Mouse (Mus musculus) stomach, embryonic 16.5 days (tissue): ENCODE measurements around the gene Cdh15. TPM values are rescaled to one million over a fixed set of nuclear protein-coding genes. Genes with fewer than 3 reads are reported as not detected.

Experiments used
- ATAC-seq: fragments of 200-750 bp; cut with Nextera tagmentation; 2 replicates; pipeline ENCODE4 v1.8.0; 2017; ENCODE audit warnings: moderate number of reproducible peaks, moderate TSS enrichment; ENCODE audit not compliant: insufficient read depth, low FRiP score
- H3K27ac ChIP-seq: fragments of 300-500 bp; sonication (generic); 2 replicates; pipeline ENCODE4 v1.5.1; 2014; ENCODE audit warnings: low read length
- H3K27me3 ChIP-seq: fragments of 300-500 bp; sonication (generic); 2 replicates; pipeline ENCODE4 v1.6.1; 2014; ENCODE audit warnings: low read length, control low read depth, mixed read lengths; ENCODE audit not compliant: control insufficient read depth, insufficient read depth
- H3K36me3 ChIP-seq: fragments of 300-500 bp; sonication (generic); 2 replicates; pipeline ENCODE4 v1.6.1; 2014; ENCODE audit warnings: low read length; ENCODE audit not compliant: control insufficient read depth, insufficient read depth
- H3K4me1 ChIP-seq: fragments of 300-500 bp; sonication (generic); 2 replicates; pipeline ENCODE4 v1.6.1; 2014; ENCODE audit warnings: low read length, control low read depth, mixed read lengths; ENCODE audit not compliant: control insufficient read depth, insufficient read depth
- H3K4me2 ChIP-seq: fragments of 300-500 bp; sonication (generic); 2 replicates; pipeline ENCODE4 v1.6.1; 2014; ENCODE audit warnings: low read depth, low read length, mixed read lengths
- H3K4me3 ChIP-seq: fragments of 300-500 bp; sonication (generic); replicated peaks from 2 replicates; pipeline ENCODE4 v1.5.1; 2014; ENCODE audit warnings: mild to moderate bottlenecking, low read length
- H3K9ac ChIP-seq: fragments of 300-500 bp; sonication (generic); 2 replicates; pipeline ENCODE4 v1.6.1; 2014; ENCODE audit warnings: low read length
- H3K9me3 ChIP-seq: fragments of 300-500 bp; sonication (generic); replicated peaks from 2 replicates; pipeline ENCODE4 v1.6.1; 2016; ENCODE audit warnings: low read length, control low read depth; ENCODE audit not compliant: control insufficient read depth
- WGBS: fragments of 180-500 bp; shearing (Covaris S2); extraction: QIAGEN DNeasy Blood & Tissue Kit; methylation state at CpG from one replicate; pipeline ENCODE4 v1.1.7; 2014; 5-methylcytosine and 5-hydroxymethylcytosine counted together
- polyA plus RNA-seq: library from polyadenylated mRNA; unstranded; fragments of >200 nt; fragmentation: Nextera tagmentation; extraction: Ambion mirVana; gene quantifications from 2 replicates; pipeline ENCODE4 v1.2.1, GENCODE M21; 2015

The Cdh15 gene
- polyA plus RNA-seq, 1 experiment from 2014 or later = 3.0 TPM

DNA sequence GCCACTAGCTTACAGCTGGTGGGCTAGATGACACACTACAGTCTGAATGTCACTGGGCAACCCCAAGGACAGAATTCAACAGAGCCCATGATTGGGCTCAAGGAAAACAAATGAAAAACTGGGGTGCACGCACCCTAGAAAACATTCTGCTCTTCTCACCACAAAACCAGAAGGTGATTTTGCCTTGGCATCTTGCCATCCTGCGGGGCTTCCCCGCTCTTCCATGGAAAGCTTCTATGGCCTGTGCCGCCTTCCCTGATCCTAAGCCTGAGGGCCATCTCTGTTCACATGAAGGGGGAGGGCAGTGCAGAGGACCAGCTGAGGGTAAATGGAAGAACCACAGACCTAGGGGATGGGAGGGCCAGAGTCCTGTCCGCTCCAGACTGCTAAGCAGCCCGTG lies 20.2 kb downstream of the Cdh15 start:
- 83% methylated on average over 6 of the region's 6 CpGs for WGBS
- Histone ChIP-seq H3K9ac (no peak overlapping the region), H3K4me1 (0 out of 2 replicates have a peak, but pooled peaks cover 5% of the 10 kb centered on the region), H3K4me3 (no peak overlapping the region), H3K36me3 (no peaks in the 10 kb centered on the region), H3K27me3 (no peaks in the 10 kb centered on the region), H3K27ac (no peak overlapping the region), H3K4me2 (no peak overlapping the region), H3K9me3 (peaks cover 2% of the 10 kb centered on the region; the same call in 1 of the 2 replicates)
- no peak for ATAC-seq

DNA sequence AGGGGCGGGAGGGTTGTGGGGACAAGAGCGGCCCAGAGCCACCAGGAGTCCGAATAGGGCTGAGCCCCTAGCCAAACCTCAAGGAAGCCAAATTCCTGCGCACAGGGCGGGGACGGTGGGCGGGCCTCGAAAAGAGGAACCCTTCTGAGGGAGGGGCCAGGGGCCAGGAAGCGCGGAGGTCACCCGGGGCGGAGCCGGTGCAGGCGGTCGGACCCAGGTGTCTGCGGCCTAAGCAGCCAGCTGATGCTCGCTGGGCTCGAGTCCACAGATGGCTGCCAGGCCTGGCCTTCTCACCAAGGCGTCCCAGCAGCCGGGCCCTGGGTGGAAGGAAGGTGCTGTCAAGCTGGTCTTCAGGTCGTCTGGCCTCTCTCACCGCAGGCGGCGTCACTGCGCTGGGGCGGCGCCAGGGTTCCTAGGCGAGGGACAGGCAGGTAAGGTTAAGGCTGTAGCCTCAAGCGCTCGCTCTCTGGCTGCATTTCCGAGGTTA lies 22.7 kb downstream of the Cdh15 start:
- peak; percentile 25; the same call in 1 of the 2 replicates for ATAC-seq
- Histone ChIP-seq H3K4me3 (peak overlapping the region; percentile 19), H3K27ac (no peak overlapping the region), H3K9ac (peak overlapping the region; percentile 47), H3K36me3 (no peaks in the 10 kb centered on the region), H3K27me3 (no peaks in the 10 kb centered on the region), H3K9me3 (no peaks in the 10 kb centered on the region; the same call in 1 of the 2 replicates), H3K4me1 (0 out of 2 replicates have a peak, but pooled peaks cover 5% of the 10 kb centered on the region), H3K4me2 (peak overlapping the region; percentile 48)
- WGBS = 17% methylated on average over 31 of the region's 31 CpGs

DNA sequence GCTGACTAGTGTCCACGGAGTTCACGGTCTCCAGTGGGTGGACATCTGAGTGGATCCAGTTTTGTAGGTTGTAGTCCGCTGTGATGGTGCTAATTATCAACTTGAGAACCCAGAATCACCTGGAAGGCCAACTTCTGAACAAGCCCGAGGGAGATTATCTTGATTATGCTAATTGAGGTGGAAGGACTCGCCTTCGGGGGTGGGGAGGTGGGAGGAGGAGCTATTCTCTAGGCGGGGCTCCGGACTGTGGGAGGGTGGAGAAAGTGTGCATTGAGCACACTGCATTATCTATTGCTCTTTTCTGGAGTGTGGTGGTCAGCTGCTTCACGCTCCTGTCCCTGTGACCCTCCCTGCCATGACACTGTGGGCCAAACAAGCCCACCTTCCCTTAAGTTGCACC lies 23.9 kb downstream of the Cdh15 start:
- no peak for ATAC-seq
- Histone ChIP-seq H3K36me3 (no peaks in the 10 kb centered on the region), H3K27me3 (no peaks in the 10 kb centered on the region), H3K9ac (no peak overlapping the region), H3K9me3 (no peaks in the 10 kb centered on the region), H3K4me1 (0 out of 2 replicates have a peak, but pooled peaks cover 5% of the 10 kb centered on the region), H3K4me2 (peak overlapping the region; percentile 4; the same call in 1 of the 2 replicates), H3K4me3 (no peak overlapping the region), H3K27ac (no peak overlapping the region)
- WGBS = 68% methylated on average over 9 of the region's 9 CpGs

DNA sequence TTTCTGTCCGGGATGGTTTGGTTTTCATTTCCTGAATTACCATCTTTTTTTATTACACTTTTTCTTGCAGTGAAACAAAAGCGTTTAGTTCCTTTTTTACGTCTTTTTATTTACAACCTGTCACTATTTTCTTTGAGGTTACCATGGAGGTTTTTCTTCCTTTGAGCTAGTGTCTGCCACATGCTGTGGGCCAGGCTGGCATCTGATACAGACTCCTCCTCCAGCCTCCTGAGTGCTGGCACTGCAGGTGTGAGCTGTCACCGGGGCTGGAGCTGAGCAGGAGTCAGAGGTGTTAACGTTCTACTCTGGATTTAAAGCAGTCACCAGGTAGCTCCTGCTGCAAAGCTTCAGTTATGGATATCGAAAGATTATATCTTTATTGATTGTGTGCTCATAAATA lies 25.4 kb downstream of the Cdh15 start:
- no peaks in the 10 kb centered on the region for H3K9me3 ChIP-seq
- WGBS = 39% methylated on average over 6 of the region's 6 CpGs

DNA sequence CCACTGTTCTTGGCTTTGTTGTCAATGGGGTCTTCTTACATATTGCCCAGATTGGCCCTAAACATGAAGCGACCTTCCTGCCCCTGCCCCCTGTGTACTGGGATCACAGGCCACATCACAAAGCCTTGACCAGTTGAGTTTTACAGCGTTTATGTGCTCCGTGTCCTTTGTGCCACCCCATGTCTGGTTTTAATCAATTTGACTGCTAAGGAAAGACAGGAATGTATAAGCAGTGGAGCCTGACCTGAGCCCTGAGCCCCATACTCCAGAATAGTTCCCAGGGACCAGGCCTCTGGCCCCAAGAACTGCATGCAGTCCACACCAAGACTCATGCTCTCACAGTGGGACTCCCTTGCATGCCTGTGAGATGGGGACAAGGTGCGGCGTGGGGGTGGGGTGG lies 27.4 kb downstream of the Cdh15 start:
- WGBS = 64% methylated on average over 5 of the region's 5 CpGs
- no peaks in the 10 kb centered on the region for H3K9me3 ChIP-seq
- H3K36me3 ChIP-seq = no peaks in the 10 kb centered on the region
- ATAC-seq = no peak
- H3K4me1 ChIP-seq = 0 out of 2 replicates have a peak, but pooled peaks cover 5% of the 10 kb centered on the region
- H3K9ac ChIP-seq = no peak overlapping the region
- H3K4me3 ChIP-seq = no peak overlapping the region
- H3K27ac ChIP-seq = no peak overlapping the region
- no peak overlapping the region for H3K4me2 ChIP-seq
- no peaks in the 10 kb centered on the region for H3K27me3 ChIP-seq

More for the DNA sequence above, 25.4 kb downstream of the Cdh15 start:
- Histone ChIP-seq H3K27ac (no peak overlapping the region), H3K4me2 (no peak overlapping the region), H3K4me1 (0 out of 2 replicates have a peak, but pooled peaks cover 5% of the 10 kb centered on the region), H3K9ac (no peak overlapping the region), H3K36me3 (no peaks in the 10 kb centered on the region), H3K4me3 (no peak overlapping the region), H3K27me3 (no peaks in the 10 kb centered on the region)
- no peak for ATAC-seq

DNA sequence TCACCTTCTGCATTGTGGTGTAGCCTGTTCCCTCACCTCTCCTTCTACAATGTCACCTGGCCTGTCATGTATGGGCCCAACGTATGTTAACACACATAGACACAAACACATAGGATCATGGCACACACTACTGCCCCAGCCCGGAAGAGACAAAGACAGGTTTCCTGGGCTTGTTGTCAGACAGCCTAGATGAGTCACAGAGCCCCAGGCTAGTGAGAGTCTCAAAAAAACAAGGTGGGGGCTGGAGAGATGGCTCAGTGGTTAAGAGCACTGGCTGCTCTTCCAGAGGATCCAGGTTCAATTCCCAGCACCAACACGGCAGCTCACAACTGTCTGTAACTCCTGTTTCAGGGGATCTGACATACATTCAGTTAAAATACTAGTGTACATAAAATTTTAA lies 30.5 kb downstream of the Cdh15 start:
- H3K9me3 ChIP-seq = no peaks in the 10 kb centered on the region
- no peak overlapping the region for H3K9ac ChIP-seq

DNA sequence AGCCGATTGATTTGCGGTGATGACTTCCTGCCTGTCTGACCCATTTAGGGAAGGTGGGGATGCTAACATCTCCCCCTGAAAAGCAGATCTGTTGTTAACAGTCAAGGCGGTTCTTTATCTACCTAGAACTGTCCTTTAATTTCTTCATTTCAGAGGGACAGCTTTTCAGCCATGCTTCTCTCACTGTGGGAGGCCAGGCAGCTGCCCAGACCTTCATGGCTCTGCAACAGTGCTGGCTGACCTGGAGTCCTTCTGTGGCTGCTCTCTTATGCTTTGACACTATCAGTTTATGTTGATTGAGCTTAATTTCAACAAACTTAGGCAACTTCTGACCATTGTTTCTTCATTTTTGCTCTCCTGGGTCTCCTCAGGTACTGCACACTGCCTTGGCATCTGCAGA lies 32.5 kb downstream of the Cdh15 start:
- Histone ChIP-seq H3K4me2 (no peak overlapping the region), H3K27ac (no peak overlapping the region), H3K27me3 (no peaks in the 10 kb centered on the region), H3K9ac (no peak overlapping the region), H3K4me3 (no peak overlapping the region), H3K9me3 (no peaks in the 10 kb centered on the region), H3K4me1 (no peaks in the 10 kb centered on the region), H3K36me3 (peaks cover 4% of the 10 kb centered on the region; the same call in 1 of the 2 replicates)
- 30% methylated on average over 3 of the region's 3 CpGs for WGBS
- no peak for ATAC-seq

More for the DNA sequence above, 30.5 kb downstream of the Cdh15 start:
- no peak overlapping the region for H3K4me2 ChIP-seq
- H3K4me1 ChIP-seq = no peaks in the 10 kb centered on the region
- 85% methylated on average over 3 of the region's 3 CpGs for WGBS
- H3K27ac ChIP-seq = no peak overlapping the region
- H3K27me3 ChIP-seq = no peaks in the 10 kb centered on the region
- no peak overlapping the region for H3K4me3 ChIP-seq
- H3K36me3 ChIP-seq = no peaks in the 10 kb centered on the region
- ATAC-seq = no peak

DNA sequence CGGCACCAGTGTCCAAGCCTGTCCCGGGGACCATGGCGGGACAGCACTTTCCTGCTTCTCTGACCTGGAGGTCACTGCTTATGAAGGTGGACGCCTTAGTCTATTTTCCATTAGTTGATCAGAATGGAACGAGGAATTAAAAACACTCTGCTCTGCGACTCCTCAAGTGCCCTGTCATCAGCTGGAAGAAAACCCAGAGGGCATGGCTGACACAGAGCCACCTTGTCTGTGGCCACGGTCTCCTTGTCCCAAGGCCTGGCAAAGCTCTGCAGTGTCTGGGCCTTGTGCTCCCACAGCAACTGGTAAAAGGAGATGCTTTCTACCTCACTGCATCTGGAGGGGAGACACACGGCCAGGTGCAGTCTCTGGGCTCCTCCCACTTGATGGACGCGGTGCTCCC lies 35.9 kb downstream of the Cdh15 start:
- Histone ChIP-seq H3K4me1 (no peaks in the 10 kb centered on the region), H3K27me3 (no peaks in the 10 kb centered on the region), H3K36me3 (peaks cover 27% of the 10 kb centered on the region), H3K4me3 (no peak overlapping the region), H3K27ac (no peak overlapping the region), H3K4me2 (no peak overlapping the region), H3K9ac (no peak overlapping the region), H3K9me3 (no peaks in the 10 kb centered on the region)
- 82% methylated on average over 10 of the region's 10 CpGs for WGBS
- ATAC-seq = no peak

DNA sequence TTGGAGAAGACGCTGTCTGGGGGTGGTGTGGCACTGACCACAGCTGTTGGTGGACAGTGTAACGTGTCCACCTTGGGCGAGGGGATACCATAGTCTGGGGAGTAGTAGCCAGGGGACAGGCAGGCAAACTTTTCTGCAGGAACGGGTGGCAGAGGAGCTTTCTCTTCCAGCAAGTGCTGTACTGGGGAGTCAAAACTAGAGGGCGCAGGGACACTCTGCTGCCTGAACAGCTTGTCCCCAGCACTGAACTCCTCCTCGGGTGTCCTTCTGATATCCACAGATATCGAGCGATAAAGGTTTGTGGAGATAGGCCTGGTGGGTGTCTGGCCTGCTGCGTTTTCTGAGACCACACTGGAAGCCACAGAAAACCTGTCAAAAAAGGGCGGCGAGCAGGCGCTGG lies 43.7 kb downstream of the Cdh15 start:
- H3K27me3 ChIP-seq = no peaks in the 10 kb centered on the region
- H3K4me2 ChIP-seq = no peak overlapping the region
- H3K4me3 ChIP-seq = no peak overlapping the region
- no peaks in the 10 kb centered on the region for H3K4me1 ChIP-seq
- no peaks in the 10 kb centered on the region for H3K9me3 ChIP-seq
- H3K9ac ChIP-seq = no peak overlapping the region
- WGBS = 83% methylated on average over 12 of the region's 12 CpGs
- H3K27ac ChIP-seq = no peak overlapping the region
- H3K36me3 ChIP-seq = peaks cover 30% of the 10 kb centered on the region
- no peak for ATAC-seq
